Mouse (Mus musculus) midbrain, embryonic 14.5 days (tissue): ENCODE data around the gene Krtap5-3. TPM values are rescaled to one million over a fixed set of nuclear protein-coding genes. Genes with fewer than 3 reads are reported as not detected.
"Not testable (repeated sequence)": the region's sequence is repeated elsewhere in the genome, so short reads cannot be mapped to it uniquely, and the experiment has no call there.

Experiments
- ATAC-seq: fragments of 200-750 bp; cut with Nextera tagmentation; 2 replicates; pipeline ENCODE4 v1.8.0; 2017; ENCODE audit warnings: moderate number of reproducible peaks, moderate library complexity; ENCODE audit not compliant: low FRiP score, low TSS enrichment
- DNase-seq: peaks from one replicate; pipeline ENCODE4 v3.0.0-alpha.2; 2015
- H3K27ac ChIP-seq: fragments of 300-500 bp; sonication (generic); replicated peaks from 2 replicates; pipeline ENCODE4 v1.5.1; 2014; ENCODE audit warnings: mild to moderate bottlenecking, low read depth, low read length, moderate library complexity
- H3K27me3 ChIP-seq: fragments of 300-500 bp; sonication (generic); 2 replicates; pipeline ENCODE4 v1.6.1; 2014; ENCODE audit warnings: low read length, control low read depth, mixed read lengths; ENCODE audit not compliant: control insufficient read depth, insufficient read depth
- H3K36me3 ChIP-seq: fragments of 300-500 bp; sonication (generic); 2 replicates; pipeline ENCODE4 v1.6.1; 2014; ENCODE audit warnings: low read length, control low read depth; ENCODE audit not compliant: control insufficient read depth, insufficient read depth
- H3K4me1 ChIP-seq: fragments of 300-500 bp; sonication (generic); 2 replicates; pipeline ENCODE4 v1.6.1; 2014; ENCODE audit warnings: mild to moderate bottlenecking, antibody characterized with exemption, low read length, control low read depth; ENCODE audit not compliant: control insufficient read depth, insufficient read depth
- H3K4me2 ChIP-seq: fragments of 300-500 bp; sonication (generic); 2 replicates; pipeline ENCODE4 v1.6.1; 2014; ENCODE audit warnings: mild to moderate bottlenecking, low read length, moderate library complexity
- H3K4me3 ChIP-seq: fragments of 300-500 bp; sonication (generic); replicated peaks from 2 replicates; pipeline ENCODE4 v1.5.1; 2014; ENCODE audit warnings: low read depth, low read length
- H3K9ac ChIP-seq: fragments of 300-500 bp; sonication (generic); replicated peaks from 2 replicates; pipeline ENCODE4 v1.6.1; 2014; ENCODE audit warnings: mild to moderate bottlenecking, low read length, moderate library complexity
- H3K9me3 ChIP-seq: fragments of 300-500 bp; sonication (generic); 2 replicates; pipeline ENCODE4 v1.6.1; 2016; ENCODE audit warnings: low read length, control low read depth, mixed read lengths; ENCODE audit not compliant: control insufficient read depth
- WGBS: fragments of 180-500 bp; shearing (Covaris S2); extraction: QIAGEN DNeasy Blood & Tissue Kit; methylation state at CpG from one replicate; pipeline ENCODE4 v1.1.7; 2014; 5-methylcytosine and 5-hydroxymethylcytosine counted together
- polyA plus RNA-seq: library from polyadenylated mRNA; unstranded; fragments of >200 nt; fragmentation: Nextera tagmentation; extraction: Ambion mirVana; gene quantifications from 2 replicates; pipeline ENCODE4 v1.2.1, GENCODE M21; 2014

Krtap5-3 gene
- not detected in 2 replicates for polyA plus RNA-seq

- Histone ChIP-seq H3K36me3 (no peaks in the 10 kb centered on the region), H3K27ac (no peak within 1 kb of the TSS), H3K4me1 (no peaks in the 10 kb centered on the region), H3K27me3 (no peaks in the 10 kb centered on the region), H3K4me3 (no peak within 1 kb of the TSS), H3K9ac (no peak within 1 kb of the TSS), H3K4me2 (no peak within 1 kb of the TSS), H3K9me3 (no peaks in the 10 kb centered on the region)
- 82% methylated on average over 1 of the region's 1 CpGs for WGBS
- ATAC-seq (no peak), DNase-seq (no peak)
These were observed at the start of gene Krtap5-3 for GRCm38 (mm10) chr7:142201064-142201463. TSS of gene Krtap5-3 (plus strand) at chr7:142201364.

- Histone ChIP-seq H3K4me1 (no peaks in the 10 kb centered on the region), H3K27me3 (no peaks in the 10 kb centered on the region), H3K9ac (no peak overlapping the region), H3K4me2 (no peak overlapping the region), H3K27ac (no peak overlapping the region), H3K9me3 (no peaks in the 10 kb centered on the region), H3K4me3 (no peak overlapping the region), H3K36me3 (no peaks in the 10 kb centered on the region)
- whole genome bisulfite sequencing: 85% methylated on average over 4 of the region's 4 CpGs
- DNase-seq (no peak), ATAC-seq (no peak)
These were observed 49.0 kb upstream of the Krtap5-3 start for GRCm38 (mm10) chr7:142152191-142152590.

GRCm38 (mm10) chr7:142155308-142155707, 45.9 kb upstream of the Krtap5-3 start:
- Histone ChIP-seq H3K4me3 (no peak overlapping the region), H3K9me3 (no peaks in the 10 kb centered on the region), H3K27me3 (no peaks in the 10 kb centered on the region), H3K27ac (no peak overlapping the region), H3K9ac (no peak overlapping the region), H3K36me3 (no peaks in the 10 kb centered on the region), H3K4me2 (no peak overlapping the region), H3K4me1 (no peaks in the 10 kb centered on the region)
- ATAC-seq: no peak
- WGBS: 63% methylated on average over 1 of the region's 1 CpGs
- DNase-seq: no peak

- H3K9ac ChIP-seq, H3K27me3 ChIP-seq, DNase-seq, H3K4me1 ChIP-seq, H3K9me3 ChIP-seq, H3K27ac ChIP-seq, ATAC-seq, H3K4me3 ChIP-seq, H3K4me2 ChIP-seq, H3K36me3 ChIP-seq: not testable (repeated sequence)
- WGBS: 65% methylated on average over 2 of the region's 2 CpGs
These were observed 44.2 kb upstream of the Krtap5-3 start, which contains the start of gene Gm29735 for GRCm38 (mm10) chr7:142157013-142157412. TSS of gene Gm29735 (minus strand) at chr7:142157113.

- 92% methylated on average over 3 of the region's 3 CpGs for WGBS
- Histone ChIP-seq H3K36me3 (no peaks in the 10 kb centered on the region), H3K27me3 (no peaks in the 10 kb centered on the region), H3K4me2 (no peak overlapping the region), H3K4me3 (no peak overlapping the region), H3K9me3 (no peaks in the 10 kb centered on the region), H3K9ac (no peak overlapping the region), H3K4me1 (no peaks in the 10 kb centered on the region), H3K27ac (no peak overlapping the region)
- no peak for DNase-seq
- ATAC-seq: no peak
These were observed 41.8 kb upstream of the Krtap5-3 start for GRCm38 (mm10) chr7:142159366-142159765.

- H3K4me2 ChIP-seq, H3K4me3 ChIP-seq, H3K9me3 ChIP-seq, H3K36me3 ChIP-seq, H3K27me3 ChIP-seq, H3K27ac ChIP-seq, H3K4me1 ChIP-seq, ATAC-seq, H3K9ac ChIP-seq, DNase-seq: not testable (repeated sequence)
These were observed 35.5 kb upstream of the Krtap5-3 start, which contains the start of gene Gm4553 for GRCm38 (mm10) chr7:142165639-142166038. TSS of gene Gm4553 (minus strand) at chr7:142165739.

GRCm38 (mm10) chr7:142169836-142170235, 31.3 kb upstream of the Krtap5-3 start:
- Histone ChIP-seq H3K9ac (no peak overlapping the region), H3K36me3 (no peaks in the 10 kb centered on the region), H3K4me3 (no peak overlapping the region), H3K4me1 (no peaks in the 10 kb centered on the region), H3K4me2 (no peak overlapping the region), H3K9me3 (no peaks in the 10 kb centered on the region), H3K27me3 (no peaks in the 10 kb centered on the region), H3K27ac (no peak overlapping the region)
- WGBS: 53% methylated on average over 3 of the region's 3 CpGs
- DNase-seq (peak; percentile 77), ATAC-seq (no peak)

- not testable (repeated sequence) for H3K27me3 ChIP-seq, H3K4me2 ChIP-seq, H3K4me3 ChIP-seq, ATAC-seq, H3K27ac ChIP-seq, H3K9ac ChIP-seq, H3K36me3 ChIP-seq, DNase-seq, H3K9me3 ChIP-seq, H3K4me1 ChIP-seq
These were observed 25.3 kb upstream of the Krtap5-3 start, which contains the start of gene Krtap5-2 for GRCm38 (mm10) chr7:142175905-142176304. TSS of gene Krtap5-2 (minus strand) at chr7:142176005.

GRCm38 (mm10) chr7:142178685-142179084, 22.5 kb upstream of the Krtap5-3 start:
- no peak overlapping the region for H3K27ac ChIP-seq
- DNase-seq (no peak), ATAC-seq (no peak)
- no peaks in the 10 kb centered on the region for H3K9me3 ChIP-seq
- no peak overlapping the region for H3K4me3 ChIP-seq
- no peaks in the 10 kb centered on the region for H3K36me3 ChIP-seq
- no peaks in the 10 kb centered on the region for H3K27me3 ChIP-seq
- H3K9ac ChIP-seq: no peak overlapping the region
- H3K4me2 ChIP-seq: no peak overlapping the region
- WGBS: 82% methylated on average over 1 of the region's 1 CpGs
- H3K4me1 ChIP-seq: no peaks in the 10 kb centered on the region
